Mouse (Mus musculus): Measurements from ENCODE around the gene Them7.

Them7 gene

DNA sequence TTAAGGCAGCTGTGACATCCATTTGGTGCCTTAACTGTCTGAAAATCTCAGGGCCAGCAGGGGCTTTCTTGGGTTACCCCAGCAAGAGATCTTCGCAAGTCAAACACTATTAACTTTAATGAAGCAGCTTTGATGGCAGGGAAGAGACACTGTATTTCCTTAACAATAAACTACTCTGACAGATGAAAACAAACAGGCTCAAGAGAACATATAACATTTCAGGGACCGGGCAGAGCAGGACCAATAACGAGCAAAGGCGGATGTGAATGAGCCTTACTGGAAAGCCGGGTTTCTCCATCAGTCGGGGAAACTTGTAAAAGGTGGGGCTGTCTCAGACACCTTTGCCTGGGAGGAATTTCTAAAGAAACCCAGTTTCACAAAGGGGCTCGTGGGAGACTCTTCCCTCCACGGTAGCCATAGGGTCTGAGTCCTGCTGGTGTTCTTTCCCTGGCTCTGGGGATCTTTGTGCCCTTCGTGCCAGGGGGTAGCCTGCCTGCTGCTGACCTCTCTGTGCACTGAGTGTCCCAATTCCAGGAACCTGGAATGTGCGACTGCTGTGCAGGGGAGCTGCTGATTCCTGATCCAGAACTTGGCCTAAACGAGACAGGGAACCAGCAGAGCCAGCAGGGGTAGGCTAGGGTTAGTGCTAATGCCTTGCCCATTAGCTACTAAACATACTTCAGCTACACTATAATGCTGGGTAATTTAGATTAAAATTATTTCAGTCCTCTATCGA, 11.4 kb downstream of the Them7 start:
- no peak for DNase-seq (ENCODE audit: low read depth, low spot score)

DNA sequence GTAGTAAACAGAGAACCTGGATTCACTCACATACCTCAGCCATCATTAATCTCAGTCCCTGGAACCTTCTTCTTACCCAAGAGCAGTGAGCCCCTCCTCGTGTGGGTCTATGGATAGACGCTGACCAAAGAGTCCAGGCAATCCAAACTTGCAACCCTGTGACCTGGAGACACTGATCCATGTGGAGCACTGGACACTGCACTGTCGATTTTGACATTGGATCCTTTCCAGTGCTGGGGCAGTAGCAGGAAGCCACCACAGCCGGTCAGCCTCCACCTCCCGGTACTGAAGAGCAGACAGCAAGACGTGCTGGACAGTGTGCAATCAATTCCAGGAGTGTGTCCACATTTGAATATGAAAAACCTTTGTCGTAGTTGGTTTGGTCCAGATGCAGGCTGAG, 13.3 kb downstream of the Them7 start:
- no peak for DNase-seq (ENCODE audit: low read depth, low spot score)

DNA sequence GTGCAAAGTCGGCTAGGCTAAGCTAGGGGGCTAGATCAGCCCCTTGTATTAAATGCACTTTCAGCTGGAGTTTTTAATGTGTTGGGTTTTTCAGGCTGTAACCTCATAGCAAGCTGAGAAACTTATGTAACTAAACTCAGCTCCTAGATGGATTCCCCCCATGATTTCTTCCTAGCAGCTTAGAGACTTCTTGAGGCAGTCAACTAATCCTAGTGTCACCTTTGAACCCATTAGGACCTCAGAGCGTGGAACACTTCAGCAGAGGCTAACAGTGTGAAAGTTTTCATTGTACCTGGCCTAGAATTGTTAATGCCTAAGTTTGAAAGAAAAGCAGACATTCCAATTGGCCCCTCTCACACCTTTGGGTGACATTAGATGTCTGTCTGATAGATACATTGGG, 13.7 kb downstream of the Them7 start:
- DNase-seq (ENCODE audit: low read depth, low spot score) = no peak

DNA sequence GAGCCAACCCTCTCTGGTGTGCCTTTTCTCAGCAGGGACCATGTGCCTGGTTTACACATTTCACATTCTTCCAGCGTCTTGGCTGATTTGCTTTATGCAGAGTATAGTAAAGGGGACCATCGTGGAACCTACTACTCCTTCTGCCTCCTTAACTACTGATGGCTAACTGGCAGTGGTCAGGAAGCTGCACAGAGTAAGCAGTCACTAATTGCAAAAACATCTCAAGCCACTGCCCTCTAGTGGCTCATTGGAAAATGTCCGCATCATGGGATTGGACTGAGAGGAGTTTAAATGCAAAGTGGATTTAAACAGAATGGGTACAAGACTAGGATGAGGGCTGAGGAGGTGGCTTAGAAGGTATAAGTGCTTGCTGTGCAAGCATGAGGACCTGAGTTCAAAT, 14.7 kb downstream of the Them7 start:
- no peak for DNase-seq (ENCODE audit: low read depth, low spot score)

DNA sequence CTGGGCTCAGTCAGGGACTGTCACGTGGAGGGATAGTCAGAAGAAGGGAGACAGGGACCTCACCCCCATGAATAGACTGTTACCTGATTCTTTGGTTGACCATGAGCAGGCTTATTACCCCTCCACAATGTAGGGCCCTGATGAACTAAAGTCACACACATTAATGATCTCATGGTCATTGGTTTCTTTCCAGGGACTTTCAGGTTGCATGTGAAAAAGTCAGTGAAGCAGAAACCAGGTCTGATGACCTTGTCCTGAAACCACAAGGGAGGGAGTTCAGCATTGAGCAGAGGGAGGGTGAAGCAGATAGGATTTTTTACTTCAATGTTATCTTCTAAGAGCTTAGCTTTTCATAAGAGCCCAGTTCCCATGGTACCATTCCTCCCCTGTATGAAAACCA, 16.5 kb downstream of the Them7 start:
- no peak for DNase-seq (ENCODE audit: low read depth, low spot score)

DNA sequence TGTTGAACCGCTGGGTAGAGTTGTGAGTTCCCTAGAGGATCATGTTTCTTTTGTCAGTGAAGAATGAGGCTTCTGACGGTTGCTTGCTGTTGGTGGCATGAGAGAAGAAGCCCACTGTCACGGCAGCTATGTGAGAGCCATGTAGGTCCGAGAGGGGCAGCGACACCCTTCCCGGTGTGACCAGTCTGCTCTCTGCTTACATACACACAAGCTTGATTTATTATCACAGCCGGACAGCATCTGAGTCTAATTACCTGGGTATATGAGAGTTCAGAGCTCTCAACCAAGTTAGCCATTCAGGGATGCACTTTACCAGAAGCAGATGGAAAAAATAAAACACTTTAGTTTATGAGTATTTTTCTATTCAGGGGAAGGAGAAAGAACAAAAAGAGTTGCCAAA, 18.8 kb downstream of the Them7 start:
- no peak for DNase-seq (ENCODE audit: low read depth, low spot score)

DNA sequence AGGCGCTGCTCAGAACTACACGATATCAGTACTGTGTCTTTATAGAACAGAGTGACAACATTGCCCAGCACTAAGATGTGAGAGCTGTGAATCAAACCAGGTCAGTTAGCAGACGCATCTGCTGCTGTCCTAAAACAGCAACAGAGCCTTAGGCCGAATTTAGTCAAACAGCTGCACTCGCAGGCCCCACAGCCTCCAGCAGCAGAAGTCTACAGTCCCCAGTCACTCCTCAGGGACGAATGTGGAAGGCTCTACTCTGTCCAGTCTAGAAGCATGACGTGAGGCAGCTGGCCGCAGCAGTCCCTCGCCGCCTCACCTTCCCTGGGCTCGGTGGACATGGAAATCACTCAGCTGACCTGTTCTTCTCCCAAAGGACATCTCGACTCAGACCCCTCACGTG, 20.6 kb downstream of the Them7 start:
- DNase-seq (ENCODE audit: low read depth, low spot score) = no peak

DNA sequence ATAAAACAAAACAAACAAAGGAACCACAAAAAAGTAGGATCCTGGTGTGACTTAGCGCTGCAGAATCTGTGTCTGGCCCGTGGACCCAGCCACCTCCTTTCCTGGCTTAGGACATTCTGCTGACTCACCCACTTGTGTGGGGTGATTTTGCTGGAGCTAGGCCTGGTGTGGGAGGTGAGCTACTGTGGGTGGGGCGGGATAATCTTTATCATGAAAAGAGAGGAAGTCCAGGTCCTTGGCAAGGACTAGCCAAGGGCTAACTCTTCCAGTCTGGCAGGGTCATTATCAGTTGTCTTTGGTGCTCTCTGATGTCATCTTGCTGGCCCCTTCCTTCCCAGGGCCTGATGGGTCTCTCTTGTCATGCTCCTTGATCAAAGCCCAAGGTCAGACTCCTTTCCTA, 27.9 kb downstream of the Them7 start:
- DNase-seq (ENCODE audit: low read depth, low spot score) = no peak

DNA sequence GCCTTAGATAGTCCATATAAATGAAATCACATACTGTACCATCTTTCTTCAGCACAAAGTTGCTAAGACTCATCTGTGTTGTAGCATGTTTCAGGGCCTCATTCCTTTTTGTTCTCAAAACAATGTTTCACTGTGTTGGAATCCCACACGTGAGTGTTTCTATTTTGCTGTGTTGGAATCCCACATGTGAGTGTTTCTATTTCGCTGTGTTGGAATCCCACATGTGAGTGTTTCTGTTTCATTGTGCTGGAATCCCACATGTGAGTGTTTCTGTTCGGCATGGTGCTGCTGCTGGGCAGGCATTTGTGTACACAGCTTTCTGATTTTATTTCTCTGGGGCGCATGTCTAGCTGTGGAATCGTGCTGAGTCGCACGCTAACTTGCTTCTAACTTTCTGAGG, 28.7 kb downstream of the Them7 start:
- no peak for DNase-seq (ENCODE audit: low read depth, low spot score)

DNA sequence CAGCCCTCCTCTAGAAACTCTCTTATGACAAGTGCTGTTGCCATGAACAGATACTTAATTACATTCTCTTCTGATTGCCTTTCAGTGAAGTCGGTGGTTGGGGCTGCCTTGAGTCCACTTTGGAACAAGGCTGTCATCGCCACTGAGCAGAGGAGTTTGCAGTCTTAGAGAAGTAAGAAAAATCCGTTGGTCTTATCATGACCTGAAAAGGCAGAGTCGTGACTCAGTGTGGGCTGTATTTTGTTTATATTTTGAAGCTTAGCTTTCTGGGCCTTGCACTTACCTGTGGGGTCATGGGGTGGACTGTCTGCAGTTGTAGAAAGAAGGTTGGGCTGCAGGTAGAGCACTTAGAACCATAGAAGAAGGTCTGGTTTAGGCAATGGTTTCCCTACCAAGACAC, 31.3 kb downstream of the Them7 start:
- no peak for DNase-seq (ENCODE audit: low read depth, low spot score)

DNA sequence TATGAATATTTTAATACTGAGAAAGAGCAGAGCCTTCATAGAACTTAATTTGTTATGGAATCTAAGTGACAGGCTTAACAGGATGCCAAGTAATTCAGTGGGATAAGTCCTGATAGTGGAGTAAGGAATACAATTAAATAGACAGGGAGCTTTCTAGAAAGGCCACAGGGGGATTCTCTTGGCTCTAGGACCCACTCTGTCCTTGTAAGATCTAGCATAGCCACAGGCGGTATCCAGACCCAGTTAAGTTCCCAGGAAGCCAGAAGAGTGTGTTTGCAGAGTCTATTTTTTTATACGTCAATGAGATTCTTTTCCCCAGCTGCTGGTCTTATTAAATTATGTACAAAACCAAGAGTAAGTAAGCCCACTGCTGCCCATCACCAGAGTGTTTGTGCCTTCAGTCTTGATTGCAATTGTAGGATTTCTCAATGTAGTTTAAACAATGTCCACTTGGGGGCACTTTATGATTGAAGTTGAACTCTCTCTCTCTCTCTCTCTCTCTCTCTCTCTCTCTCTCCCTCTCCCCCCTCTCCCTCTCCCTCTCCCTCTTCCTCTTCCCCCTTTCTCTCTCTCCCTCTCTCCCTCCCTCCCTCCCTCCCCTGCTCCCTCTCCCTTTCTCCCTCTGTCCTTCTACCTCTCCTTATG, 32.4 kb downstream of the Them7 start:
- no peak for DNase-seq (ENCODE audit: low read depth, low spot score)

DNA sequence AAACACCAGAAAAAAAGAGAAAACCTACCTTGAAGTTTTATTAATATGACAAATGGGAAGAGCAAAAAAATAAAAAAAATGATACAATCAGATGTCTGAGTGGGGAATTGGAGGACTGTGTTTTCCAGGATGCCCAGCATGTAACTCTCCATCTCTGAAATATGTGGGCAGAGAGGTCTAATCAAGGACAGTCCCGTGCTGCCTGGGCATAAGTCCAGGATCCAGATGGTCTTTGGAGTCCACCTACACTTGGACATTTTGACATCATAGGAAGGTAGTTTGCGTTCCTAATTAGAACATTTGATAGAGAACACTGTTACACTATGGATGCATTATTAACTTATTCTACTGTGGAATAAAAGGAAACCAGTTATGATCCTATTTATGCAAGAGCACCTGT, 33.3 kb downstream of the Them7 start:
- DNase-seq (ENCODE audit: low read depth, low spot score) = no peak

DNA sequence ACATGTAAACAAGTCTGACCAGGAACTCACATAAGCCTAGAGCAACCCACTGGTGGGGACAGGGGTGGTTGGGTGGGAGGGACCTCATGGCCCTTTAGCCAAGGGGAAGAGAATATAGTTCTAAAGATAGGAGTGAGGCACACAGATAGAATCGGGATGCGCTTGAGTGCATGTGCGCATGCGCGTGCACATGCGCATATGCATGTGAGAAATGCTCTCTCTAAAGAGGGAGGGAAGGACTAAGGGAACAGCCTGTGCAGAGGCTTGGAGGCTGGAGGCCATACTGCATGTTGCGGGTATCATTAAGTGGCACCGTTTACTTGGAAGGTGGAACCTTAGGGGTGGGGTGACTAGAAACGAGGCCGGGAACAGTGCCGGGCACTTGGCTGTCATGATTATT, 37.2 kb downstream of the Them7 start:
- no peak for DNase-seq (ENCODE audit: low read depth, low spot score)

DNA sequence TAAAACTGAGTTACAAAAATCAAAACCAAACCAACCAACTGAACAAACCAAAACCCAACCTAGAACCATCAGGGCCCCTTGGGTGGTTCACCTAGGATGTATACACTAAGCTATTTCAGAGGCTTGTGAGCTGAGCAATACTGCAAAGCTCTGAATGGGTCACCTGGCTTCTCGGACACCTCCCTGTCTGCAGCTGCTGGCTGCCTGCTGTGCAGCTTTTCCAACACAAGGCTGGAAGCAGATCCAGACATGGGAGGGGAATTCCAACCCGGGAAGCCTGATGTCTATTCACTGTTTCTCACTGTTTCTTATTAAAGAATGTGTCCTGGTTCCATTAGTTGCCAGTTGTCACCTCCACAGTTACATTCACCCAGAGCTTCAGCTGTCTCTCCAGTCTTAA, 39.1 kb downstream of the Them7 start:
- DNase-seq (ENCODE audit: low read depth, low spot score) = no peak

DNA sequence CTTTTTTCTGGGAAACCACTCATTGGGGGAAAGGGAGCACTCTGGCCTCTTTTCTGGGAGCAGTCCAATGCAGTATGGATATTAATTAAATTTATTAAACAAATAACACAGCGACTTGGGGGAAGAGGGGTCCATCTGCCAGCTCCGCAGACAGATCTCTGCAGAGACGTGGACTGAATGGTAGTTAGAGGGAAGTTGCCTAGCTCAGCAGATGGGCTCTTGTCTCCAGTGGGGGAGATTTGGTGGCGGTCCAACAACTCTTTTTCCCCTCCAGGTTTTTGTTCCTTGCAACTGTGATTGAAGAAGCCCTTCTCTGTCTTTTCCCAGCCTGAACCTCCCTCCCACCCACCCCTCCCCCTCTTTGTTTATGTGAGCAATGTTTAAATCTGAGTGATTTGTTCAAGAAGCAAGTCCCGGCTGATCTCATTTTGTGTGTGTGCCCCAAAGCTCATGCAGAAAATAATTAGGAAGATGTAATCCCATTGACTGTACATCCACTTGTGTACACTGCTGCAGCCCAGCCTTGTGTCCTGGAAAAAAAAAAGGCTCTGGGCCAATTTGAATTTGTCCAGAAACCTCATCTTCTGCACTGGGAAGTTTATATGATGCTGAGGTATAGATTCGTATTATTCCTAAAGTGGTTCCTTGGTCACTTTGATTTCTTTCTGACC, 58.4 kb downstream of the Them7 start:
- DNase-seq (ENCODE audit: low read depth, low spot score) = no peak

DNA sequence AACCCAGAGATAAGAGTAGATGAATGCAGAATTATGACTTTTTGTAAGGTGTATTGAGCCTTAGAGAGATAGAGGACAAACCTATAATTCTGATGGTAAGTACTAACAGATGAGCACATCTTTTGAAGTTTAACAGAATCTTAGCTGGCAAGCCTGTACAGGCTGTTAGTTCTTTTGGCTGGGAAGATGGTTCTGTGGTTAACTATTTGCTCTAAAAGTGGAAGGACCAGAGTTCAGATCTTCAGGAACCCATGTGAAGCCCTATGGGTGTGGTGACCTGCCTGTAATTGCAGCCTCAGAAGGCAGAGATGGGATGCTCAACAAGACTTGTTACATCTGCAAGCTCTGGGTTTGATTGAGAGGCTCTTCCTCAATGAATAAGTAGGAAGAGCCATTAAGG, 59.7 kb downstream of the Them7 start:
- DNase-seq (ENCODE audit: low read depth, low spot score) = no peak

DNA sequence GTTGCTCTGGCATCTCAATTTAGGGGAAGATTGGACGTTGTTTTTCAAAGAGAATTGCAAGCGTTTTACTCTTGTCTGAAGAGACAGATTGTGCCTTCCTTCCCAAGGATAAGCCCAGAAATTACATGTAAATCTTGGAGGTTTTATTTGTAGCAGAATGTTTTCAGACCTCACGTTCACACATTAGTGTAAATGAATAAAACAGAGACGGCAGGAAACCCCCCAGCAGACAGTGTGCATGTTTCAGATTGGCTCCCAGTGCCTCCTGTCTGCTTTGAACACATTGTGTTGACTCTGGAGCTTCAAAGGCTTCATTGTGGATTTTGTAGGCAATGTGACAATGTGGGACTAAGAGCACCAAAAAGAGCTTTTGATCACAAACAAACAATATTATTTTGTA, 60.7 kb downstream of the Them7 start:
- DNase-seq (ENCODE audit: low read depth, low spot score) = no peak

DNA sequence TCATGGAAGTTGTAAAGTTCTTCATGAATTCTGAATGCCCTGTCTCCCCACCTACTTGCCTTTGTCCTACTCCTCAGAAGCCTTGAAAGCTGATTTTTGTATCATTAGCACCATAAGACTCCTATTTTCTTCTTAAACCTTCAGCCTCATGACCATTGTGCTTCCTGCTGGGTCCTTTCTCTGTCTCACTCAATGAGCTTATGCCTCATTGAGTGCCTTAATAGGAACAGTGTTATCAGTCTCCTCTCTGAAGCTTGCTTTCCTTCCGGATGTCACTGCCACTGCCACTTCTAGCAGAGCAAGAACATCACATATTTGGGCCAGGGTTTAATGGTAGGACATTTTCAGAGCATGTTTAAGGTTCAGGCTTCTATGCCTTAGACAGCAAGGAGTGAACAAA, 71.7 kb downstream of the Them7 start:
- no peak for DNase-seq (ENCODE audit: low read depth, low spot score)

DNA sequence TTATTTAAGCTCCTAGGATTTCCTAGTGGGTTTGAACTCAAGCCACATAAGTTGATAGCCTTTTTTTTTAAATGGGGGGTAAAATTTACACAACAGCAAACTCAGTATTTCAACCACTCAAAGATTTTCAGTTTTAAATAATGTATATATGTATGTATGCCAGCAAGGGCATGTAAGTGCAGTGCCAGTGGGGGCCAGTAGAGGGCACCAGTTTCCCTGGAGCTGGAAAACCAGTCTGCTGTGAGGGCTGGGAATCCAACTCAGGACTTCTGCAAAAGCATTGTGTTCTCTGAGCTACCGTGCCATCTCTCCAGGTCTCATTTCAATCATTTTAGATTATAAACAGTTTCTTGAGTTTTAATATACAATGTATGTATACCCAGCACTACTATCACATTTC, 74.8 kb downstream of the Them7 start:
- no peak for DNase-seq (ENCODE audit: low read depth, low spot score)

DNA sequence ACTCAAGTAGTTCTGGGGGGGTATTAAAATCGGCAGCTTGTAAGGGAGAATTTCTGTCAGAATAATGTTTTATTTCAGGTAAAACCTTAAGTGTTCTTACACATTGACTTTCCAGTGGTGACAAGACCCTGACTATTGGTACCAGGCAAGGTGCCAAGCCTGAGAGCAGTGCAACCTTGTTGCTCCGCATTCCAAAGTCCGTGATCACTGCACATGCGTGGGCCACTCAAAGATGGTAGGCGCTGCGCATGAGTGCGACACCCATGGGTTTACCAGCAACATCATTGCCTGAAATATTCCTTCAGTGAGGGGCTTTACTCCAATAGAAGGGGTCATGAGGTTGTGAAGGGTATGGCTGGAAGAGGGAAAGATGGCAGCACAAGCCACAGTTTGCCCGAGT, 77.0 kb downstream of the Them7 start:
- no peak for DNase-seq (ENCODE audit: low read depth, low spot score)

DNA sequence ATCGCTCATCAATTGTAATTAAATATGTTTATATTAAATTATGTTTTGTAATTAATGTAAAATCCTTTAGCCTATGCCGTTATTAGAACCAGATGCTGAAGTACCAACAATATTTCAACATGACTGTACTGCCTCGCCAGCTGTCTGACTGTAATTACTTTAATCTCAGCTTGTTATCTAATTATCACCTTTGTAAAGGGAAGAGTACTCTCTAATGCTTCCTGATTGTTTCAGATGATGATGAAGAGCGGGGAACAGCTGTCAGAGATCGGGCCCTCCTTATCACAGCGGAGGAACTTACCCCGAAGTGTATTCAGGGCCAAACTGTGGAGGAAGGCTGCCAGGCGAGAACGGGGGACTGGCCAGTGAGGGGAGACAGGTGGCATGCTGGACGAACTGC, 77.4 kb downstream of the Them7 start:
- no peak for DNase-seq (ENCODE audit: low read depth, low spot score)

DNA sequence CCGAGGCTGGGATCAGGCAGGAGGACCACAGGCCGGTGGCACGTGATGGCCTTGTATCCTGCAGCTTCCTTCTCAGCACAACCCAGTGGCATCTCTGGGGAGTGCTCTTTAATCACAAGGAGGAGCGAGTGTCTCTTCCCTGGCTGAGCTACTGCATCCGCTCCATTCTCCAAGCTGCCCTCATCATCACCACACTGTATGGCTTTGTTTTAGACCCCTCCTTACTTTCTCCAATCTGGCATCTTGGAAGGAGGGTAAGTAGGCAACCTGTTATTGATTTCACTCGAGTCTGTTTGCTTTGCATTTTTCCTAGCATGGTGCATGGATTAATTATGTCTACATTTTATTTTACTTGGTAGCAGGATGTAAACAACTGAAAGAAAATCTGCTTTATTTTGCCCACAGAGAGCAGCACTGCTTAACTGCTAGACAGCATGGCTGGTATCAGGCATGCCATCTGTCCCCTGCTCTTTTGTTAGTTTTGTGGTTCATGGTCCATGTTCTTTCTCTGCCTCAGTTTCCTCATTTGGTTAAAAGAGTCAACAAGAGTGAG, 79.9 kb downstream of the Them7 start:
- no peak for DNase-seq (ENCODE audit: low read depth, low spot score)

DNA sequence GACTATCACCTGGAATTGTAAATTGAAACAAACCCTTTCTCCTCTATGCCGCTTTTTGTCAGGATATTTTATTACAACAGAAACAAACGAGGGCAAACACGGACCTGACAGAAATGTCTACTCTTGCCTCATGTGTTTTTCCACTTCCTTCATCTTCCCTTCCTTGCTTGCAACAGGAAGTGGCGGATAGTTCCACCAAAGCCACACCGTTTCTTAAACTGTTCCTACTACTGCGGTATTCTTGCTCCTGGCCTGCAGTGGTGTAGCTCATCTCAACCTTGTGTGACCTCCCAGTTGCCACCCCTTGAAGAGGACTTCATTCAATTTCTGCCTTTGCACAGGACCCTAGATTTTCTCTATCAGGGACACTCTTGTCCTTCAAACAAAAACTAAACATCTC, 81.8 kb downstream of the Them7 start:
- DNase-seq (ENCODE audit: low read depth, low spot score) = no peak
